Mouse (Mus musculus) telencephalon, adult 2 months (tissue): ENCODE measurements at regions not wholly inside any gene's neighbourhood (a gene's known extent, or its start where the extent isn't known, plus 50 kb on each side); places are given as distances from the start of the nearest gene placed in this dataset.

ENCODE experiments used
- DNase-seq: peaks from one replicate; pipeline ENCODE4 v3.0.0-alpha.2; 2011; ENCODE audit warnings: low read depth, low spot score

DNA sequence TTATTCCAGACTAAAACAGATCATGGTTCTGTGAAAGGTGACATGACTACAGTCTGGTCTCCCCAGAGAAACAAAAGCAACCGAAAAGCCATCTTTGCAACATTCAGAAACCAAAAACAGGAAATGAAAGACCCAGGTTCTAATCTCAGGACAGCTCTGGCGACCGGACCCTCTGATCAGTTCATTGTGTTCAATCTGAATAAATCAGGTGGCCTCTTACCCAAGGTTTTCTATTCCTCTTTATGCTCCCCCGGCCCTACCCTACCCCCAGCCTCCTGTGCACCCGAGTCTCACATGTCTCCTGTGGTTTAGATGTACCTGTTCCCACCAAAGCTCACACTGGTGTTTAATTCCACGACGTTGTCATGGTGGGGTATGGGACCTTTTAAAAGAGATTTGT lies 238.6 kb upstream of the Jmjd1c start:
- DNase-seq = no peak

DNA sequence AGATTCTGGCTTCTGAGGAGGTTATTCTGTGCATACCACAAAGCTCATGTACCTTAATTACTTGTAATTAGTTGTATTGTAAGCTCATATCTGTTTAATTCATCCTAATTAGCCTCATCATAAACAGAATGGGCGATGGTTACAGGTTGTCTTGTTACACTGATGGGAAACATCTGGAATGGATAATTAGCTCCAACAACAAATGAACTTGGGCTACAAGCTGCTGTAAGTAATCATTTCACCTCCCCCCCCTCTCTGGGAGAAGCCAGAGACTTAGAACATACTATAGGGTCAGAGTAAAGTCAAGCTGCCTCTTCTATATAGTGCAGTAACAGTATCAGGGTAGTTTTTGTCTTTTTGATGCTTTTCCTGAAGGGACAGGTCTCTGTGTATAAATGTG lies 234.5 kb upstream of the Jmjd1c start:
- no peak for DNase-seq

DNA sequence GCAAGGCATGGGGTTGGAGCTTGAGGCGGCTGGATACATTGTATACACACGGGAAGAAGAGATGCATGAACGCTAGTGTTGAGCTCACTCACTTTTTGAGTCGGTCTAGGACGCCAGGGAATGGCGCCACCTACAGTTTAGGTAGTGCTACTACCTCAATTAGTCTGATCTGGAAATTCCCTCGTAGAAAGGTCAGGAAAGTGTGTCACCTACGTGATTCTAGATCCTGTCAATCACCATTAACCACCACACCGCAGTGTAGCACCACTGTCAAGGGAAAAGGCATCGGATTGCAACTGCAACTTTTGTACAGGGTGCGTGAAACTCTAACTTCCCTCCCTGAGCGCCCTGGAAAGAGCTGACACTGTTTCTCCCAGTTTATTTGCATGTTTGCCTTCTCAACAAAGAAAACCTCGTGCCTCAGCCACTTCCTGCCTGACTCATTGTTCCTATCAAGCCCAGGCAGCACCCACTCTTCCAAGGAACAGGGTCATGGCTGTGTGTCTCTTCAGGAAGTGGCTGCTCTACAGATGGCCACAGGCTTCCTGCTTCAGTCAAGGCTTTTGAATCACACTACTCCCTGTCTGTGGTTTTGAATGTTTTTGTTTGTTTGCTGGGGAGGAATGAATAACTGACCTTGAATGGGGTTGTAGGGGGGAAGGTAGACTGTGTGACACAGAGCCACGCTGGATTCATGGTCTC lies 231.6 kb upstream of the Jmjd1c start:
- DNase-seq = peak; percentile 36

DNA sequence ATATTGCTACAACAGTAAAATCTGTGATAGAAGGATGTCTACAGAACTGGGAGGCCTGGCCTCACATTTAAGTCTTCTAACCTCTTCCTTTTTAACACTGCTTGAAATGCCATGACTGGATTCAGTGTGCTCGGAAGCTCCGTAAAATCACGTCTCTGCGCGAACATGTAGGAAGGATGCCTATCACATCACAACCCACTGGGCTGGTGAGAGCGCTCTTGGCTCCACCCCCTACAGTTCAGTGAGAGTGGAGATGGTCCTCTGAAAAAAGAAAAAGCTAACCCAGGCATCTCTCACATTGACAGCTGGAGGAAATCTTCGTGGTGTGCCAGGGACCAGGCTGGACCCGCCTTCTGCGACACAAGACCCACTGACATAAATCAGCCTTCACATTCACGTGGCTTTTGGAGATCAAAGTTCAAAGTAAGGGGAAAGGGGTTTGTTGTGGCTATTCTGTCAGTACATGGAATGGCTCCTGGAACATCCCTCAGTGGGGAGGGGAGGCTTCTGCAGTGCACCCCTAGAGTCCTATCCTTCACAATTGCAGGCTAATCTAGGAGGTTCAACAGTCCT lies 230.8 kb upstream of the Jmjd1c start:
- no peak for DNase-seq

DNA sequence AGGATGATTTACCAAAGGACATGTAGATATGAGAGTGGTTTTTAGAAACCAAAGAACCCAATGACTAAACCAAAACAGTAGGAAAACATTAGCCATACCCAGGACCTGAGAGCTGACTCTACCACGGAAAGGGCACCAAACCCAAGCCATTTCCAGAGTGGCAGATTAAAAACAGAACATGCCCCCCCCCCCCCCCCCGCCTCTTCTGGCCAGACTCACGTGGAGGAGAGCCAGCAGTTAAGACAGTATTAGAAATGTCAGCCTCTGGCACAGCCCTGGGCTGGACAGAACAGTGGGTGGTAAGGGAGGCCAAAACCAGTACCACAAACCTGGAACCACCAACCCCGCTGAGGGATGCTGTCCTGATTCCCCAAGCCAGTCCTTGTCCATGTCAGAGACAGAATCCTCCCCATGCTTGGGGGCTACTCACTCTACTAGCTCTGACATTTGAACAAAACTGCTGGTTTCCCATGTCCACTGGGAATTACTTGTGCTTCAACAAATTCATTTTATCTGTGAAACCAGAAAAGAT lies 224.7 kb upstream of the Jmjd1c start:
- DNase-seq = no peak

DNA sequence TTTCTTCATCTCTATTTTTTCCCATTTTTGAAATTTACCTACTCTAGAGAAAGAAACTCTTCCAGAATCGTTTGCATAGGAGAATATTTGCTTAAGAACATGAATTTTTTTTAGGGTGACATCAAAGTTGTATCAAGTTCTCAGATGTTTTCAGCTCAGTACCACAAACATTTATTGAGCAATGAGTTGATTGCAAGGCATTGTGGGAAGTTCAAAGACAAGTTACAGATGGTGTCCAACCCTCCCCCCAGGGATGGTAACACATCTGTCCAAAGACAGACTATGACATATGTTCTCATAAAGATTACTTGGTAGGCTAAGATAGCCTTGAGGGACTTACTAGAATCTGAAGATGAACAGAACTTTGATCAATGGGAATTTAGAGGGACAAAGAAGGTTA lies 224.3 kb upstream of the Jmjd1c start:
- DNase-seq = no peak

DNA sequence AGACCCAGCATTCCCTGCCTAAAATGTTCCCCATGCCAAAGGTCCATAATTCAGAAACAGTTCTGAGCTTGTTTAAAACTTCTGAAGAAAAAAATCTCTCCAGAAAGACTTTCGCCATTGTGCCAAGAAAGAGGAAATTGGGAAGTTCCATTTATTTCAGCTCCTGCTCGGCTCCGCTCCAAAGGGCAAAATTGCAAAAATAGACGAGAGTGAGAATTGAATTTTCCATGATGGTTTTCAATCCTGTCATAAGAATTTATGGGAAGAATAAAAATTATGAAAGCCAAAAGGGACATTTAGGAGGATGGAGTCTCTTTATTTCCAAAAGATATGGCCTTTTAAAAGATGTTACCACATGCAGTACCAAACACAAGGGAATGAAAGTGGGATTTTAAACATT lies 222.5 kb upstream of the Jmjd1c start:
- no peak for DNase-seq

DNA sequence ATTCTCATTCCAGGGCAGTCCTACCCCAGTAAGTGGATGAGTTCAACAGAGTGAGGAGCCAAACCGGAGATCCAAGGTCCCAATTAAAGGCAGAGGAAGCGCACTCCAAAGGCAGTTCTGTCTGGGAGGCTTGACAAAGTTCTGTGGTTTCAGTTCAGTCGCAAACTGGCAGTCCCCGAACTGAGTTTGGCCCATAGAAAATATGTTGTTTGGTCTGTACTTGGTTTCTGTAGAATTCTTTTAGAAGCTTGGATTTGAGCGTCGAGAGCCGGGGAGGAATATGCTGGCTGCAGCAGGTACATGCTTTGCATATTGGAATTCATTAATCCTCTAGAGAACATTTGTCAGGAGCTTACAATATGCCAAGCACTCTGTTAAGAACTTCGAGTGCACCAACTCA lies 216.9 kb upstream of the Jmjd1c start:
- DNase-seq = peak; percentile 26

DNA sequence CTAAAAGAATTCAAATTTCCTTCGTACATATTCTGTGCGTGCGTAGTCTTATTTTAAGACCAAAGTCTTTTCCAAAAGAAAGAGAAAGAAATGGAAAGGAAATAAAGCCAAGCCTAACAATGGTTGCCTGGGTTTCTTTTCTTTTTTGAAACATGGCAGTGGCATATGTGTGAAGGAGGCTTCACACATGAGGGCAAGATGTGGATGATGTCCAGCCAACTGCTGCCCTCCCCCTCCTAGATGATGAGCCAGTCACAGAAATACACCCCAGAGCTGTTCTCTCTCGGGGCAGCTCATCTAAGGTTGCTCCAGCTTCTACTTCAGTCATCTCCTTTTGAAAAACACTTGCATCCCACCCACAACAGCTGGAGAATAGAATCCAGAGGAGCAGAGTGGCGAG lies 213.1 kb upstream of the Jmjd1c start:
- DNase-seq = peak; percentile 51

DNA sequence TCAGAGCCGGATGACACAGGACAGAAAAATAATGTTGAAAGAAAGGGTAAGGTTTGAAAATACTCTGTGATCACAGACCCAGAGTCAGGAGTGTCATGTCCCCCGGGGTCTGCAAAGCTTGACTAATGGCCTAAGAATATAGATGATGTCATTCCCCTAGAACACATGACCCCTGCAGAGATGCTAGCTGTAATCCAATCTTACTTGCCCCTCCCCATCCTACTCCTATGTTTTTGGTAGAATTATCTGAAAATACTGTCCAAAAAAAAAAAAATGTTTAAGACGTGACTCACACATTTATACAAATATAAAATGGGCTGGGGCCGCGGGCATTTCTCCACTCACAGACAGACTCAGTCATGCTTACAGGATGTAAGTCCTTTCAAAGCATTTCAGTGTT lies 210.3 kb upstream of the Jmjd1c start:
- DNase-seq = no peak

DNA sequence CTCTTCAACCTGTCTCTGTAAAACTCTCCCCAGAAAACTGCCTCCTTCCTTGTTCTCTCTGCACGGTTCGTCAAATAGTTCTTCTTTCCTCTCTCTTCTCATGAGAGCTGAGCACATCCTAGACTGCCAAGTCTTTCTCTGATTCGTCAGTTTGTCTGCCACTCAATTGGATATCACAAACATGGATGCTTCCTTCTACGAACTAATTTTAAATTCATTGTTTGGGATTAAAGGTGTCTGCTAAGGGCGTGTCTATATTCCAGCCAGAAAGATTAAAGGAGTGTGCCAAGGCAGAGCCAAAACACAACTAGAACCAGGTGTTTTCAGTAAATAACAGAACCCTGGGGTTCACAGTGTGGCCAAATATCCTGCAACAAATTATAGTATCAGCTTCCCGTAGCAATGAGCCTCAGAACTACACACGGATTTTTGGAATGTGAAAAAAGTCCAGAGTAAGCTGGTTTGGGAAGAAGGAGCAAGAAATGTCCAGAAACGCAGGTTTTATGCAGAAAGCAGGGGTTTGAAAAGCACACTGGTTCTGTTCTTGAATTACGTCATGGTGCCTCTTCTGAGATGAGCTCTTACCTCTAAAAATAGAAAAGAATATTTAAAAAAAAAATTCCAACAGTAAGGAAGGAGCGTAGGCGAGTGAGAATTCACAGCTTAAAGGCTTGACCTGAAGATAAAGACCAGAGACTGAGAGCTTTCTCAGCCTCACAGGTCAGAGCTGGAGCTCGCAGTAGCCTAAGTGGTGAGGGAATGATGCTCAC lies 206.0 kb upstream of the Jmjd1c start:
- DNase-seq = peak; percentile 62

DNA sequence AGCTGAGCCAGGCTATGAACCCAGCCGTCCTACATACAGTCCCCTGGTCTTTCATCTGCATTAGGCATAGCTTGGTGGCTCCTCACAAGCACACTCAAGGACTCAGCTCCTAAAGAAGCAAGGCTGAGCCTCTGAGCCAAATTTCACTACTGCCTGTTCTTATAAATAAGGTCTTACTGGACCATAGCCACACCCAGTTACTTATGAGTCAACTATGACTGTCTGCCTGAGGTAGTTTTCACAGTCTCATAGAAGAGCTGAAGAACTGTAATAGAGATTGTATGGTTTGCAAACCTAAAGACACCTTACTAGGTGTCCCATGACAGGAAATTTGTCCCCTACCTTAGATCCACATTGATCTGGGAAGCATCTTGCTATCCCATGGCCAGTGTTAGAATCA lies 204.1 kb upstream of the Jmjd1c start:
- DNase-seq = no peak

DNA sequence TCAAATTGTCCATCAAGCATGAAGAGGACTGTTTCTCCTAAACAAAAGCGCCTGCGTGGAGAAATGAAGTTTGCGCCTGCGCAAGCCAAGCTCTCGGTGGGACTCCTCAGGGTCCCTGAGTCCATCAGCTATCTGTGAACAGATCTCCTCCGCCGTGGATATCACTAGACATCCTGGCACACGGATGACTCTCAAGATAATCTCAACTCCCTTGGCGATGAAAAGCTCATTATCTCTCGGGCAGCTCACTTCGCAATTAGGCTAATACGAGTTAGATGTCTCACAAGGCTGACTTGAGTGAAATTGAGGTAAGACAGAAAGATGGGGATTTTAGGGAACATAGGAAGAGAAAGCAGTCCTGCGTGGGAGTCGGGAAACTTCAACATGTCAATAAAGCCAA lies 202.1 kb upstream of the Jmjd1c start:
- no peak for DNase-seq

DNA sequence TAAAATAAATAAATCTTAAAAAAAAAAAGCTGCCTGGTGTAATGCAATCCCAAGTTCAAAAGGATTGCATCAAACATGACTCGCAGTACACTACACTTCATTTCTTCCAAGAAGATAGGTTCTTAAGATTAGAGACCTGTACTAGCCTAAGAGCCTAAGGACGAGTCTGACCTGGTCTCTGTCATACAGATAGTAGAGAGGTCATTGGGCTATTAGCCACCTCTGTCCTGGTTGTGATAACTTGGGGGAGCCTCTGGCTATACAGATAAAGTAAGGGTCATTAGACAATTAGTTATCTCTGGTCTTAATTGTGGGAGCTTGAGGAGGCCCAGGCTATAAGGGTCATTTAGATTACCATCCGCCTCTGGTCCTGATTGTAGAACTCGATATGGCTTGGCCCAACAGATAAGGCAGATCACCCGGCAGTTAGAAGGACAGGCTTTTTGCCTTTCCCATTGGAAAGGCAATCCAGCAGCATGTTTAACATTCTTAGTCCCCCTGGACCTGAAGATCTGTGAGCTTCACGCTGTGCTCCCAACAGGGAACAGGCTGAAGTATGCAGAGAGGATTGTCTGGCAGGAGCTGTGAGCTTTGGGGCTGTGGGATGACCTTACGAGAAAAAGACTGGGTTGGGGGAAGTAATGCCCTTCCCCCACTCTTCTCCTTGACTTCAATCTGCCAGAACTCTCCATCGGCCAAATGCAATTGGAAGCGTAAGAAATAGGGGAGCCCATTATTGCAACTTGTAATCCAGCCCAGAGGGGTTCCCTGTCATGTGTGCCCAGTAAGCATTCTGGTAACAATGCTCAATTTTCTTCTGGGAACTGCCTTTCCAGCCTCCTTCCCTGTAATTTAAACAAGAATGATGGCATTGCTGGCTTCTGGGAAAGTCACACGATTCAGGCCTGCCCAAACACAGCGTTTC lies 199.0 kb upstream of the Jmjd1c start:
- DNase-seq = no peak

DNA sequence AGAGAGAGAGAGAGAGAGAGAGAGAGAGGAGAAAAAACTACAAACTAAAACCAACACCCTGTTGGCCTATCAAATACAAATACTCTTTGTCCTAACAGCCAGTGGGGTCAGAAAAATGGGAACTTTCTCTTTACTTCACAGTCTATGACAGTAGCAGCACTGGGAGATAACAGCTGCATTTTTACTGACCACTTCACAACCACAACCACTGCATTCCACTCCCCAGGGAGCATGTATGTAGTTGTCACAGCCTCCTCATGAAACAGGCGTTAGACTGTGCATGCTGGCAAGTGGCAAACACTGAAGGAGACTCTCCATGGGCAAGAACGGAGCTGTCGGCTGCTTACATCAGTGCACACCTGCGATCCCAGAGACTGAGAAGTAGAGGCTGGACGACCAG lies 196.2 kb upstream of the Jmjd1c start:
- DNase-seq = no peak

DNA sequence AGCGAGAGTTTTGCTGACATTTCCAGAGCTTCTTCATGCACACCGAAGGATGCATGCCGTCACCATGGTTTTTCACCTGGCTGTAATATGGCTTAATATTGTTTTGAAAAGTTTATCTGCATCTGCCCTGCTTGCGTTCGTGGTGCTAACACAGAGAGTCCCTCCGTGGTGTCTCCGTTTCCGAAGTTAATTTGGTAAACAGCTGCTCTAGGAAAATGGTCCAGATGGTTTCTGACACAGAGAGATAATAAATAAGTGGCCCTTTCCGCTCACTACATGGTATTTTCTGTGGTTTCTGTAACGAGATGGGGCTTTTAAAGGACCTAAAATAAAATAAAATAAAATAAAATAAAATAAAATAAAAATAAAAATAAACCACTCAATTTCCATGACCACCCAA lies 195.1 kb upstream of the Jmjd1c start:
- no peak for DNase-seq

DNA sequence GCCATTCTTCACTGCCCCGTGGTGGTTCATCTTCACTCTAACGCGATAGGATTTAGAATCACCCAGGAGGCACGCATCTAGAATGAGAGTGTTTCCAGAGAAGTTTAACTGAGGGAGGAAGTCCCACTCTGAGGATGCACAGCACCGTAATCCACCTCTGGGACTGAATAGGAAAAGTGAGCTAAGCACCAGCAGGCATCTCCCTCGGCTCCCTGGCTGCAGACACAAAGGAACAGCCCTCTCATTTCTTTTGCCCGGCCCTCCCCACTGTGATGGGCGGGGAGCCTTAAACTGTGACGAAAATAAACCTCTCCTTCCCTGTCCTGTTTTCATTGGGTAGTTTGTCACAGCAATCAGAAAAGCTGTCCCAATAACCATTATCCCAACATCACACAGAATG lies 194.1 kb upstream of the Jmjd1c start:
- no peak for DNase-seq

DNA sequence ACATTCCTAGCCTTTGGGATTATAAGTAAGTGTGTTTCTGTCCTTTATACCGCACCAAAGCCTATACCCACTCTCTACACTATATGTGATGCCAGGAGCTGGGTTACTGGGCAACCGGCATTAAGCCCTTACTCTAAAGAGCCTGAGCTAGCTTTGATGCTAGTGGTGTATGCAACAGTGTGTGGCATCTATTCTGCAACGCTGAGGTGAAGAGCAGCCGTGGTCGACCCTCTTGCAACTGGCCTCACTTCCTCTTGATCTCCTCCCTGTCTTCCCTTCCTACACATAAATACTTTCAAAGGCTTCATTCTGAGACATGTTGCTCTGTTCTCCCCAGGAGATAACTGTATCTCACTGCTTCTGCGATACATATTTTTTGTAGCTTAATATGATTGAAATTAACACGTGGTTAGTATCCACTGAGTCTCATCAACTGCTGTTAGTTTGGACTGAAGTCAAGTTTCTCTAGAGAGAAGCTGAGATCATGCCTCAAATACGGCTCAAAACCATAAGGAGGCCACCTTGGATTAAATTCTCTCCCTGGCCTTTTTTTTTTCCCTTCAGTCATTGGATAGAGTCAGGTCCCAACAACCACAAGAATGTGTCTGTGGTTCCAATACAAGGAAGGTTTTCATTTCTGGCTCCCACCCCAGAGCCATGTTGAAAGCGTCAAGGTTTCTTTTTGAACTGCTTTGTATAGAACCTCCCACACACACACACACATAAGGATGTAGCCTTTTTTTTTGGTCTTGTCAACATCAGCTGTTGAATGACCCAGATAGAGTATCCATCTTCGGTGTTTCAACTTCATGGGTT lies 191.2 kb upstream of the Jmjd1c start:
- DNase-seq = no peak

DNA sequence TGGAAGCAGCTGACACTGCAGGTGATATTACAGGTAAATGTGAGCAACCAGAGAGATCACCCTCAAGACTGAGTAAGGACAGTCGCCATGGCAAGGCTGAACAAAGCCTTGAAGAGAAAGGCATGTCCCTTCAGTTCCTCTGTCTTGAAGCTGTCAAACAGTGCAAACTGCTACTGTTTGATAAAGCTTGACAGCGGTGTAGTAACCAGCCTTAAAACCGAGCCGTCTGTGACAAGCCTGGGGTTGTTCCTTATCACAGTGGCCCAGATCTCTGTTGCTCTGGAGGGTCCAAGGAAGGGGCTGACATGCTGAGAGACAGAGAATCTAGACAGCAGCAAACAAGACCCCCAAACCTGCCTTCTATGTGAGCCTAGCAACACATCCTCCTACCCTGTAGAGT lies 188.1 kb upstream of the Jmjd1c start:
- DNase-seq = no peak

DNA sequence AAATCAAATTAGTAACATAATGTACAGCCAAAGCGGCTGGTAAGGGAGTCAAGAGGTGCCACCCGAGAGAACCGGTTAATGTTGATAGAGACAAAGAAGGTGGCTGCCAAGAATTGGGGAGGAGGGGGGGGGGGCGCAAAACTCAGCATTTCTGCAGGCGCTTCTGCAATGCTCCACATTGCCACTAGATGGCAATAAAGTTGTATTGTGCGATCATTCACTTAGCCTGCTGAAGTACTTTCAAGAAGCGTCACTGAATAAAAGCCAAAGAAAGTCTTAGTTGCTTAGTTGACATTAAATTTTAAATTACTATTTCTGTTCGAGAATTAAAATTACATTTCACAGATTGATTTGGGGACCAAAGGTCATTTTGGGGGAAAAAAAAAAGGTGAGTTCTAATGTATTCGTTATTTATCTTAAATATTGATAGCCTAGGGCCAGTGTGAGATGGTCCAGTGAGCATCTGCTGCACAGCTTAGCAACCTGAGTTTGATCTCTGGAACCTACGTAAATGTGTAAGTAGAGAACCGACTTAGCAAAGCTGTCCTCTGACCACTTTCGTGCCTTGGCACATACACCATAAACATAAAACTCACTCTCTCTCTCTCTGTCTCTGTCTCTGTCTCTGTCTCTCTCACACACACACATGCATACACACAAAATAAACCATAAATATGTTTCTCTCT lies 186.6 kb upstream of the Jmjd1c start:
- DNase-seq = no peak
